Mouse (Mus musculus) kidney, adult 2 months (tissue): Measurements from ENCODE around the gene Nrsn2.

Source experiments
- CTCF ChIP-seq: fragments of 200-500 bp; conservative IDR thresholded peaks from 2 replicates; pipeline ENCODE4 v1.5.1; 2011; ENCODE audit warnings: low read depth, mild to moderate bottlenecking, control low read depth, low read length, moderate library complexity, mixed read lengths; ENCODE audit not compliant: insufficient read depth, insufficient read length
- POLR2A ChIP-seq: fragments of 200-500 bp; IDR thresholded peaks from one replicate; pipeline ENCODE4 v1.6.1; 2011; ENCODE audit warnings: low read depth, low read length, control low read depth

GRCm38 (mm10) chr2:152349205-152349604 is 27.2 kb downstream of the Nrsn2 start:
- TF ChIP-seq POLR2A (no peak), CTCF (no peak)
